Mouse (Mus musculus) CH12.LX (cell line): ENCODE data around the gene Rbbp8nl. TPM values are rescaled to one million over a fixed set of nuclear protein-coding genes. Genes with fewer than 3 reads are reported as not detected.

Source experiments
- DNase-seq: peaks from one replicate; pipeline ENCODE4 v3.0.0-alpha.2; 2013; ENCODE audit errors: extremely low read depth
- H3K27ac ChIP-seq: 2 replicates; pipeline ENCODE4 v1.5.1; 2012; ENCODE audit warnings: low read depth, mild to moderate bottlenecking, control low read depth, moderate library complexity; ENCODE audit not compliant: insufficient read depth
- H3K27me3 ChIP-seq: replicated peaks from 2 replicates; pipeline ENCODE3; 2012; ENCODE audit warnings: inconsistent platforms
- H3K36me3 ChIP-seq, 2 experiments: replicated peaks in 1 of 2; 2 replicates each; pipeline versions ENCODE3 to v1.6.1; 2012; ENCODE audit warnings: inconsistent platforms in 1 of 2, low read length in 1 of 2, mild to moderate bottlenecking in 1 of 2, mixed read lengths in 1 of 2, moderate library complexity in 1 of 2; ENCODE audit not compliant: control insufficient read depth in 1 of 2, insufficient read depth in 1 of 2
- H3K4me1 ChIP-seq, 2 experiments: 2 replicates each; pipeline ENCODE4 v1.6.1; 2012; ENCODE audit warnings: inconsistent platforms in 1 of 2, moderate library complexity in 1 of 2; ENCODE audit not compliant: insufficient read depth in 2 of 2, control insufficient read depth in 1 of 2
- H3K4me2 ChIP-seq: 2 replicates; pipeline ENCODE4 v1.6.1; 2012; ENCODE audit warnings: low read depth, mild to moderate bottlenecking, control low read depth; ENCODE audit not compliant: poor library complexity, insufficient read depth, severe bottlenecking
- H3K4me3 ChIP-seq, 3 experiments: fragments of 150-350 bp in 1 of 3; sonication (generic) in 1 of 3; replicated peaks in 1 of 3; 2 replicates each; pipeline versions ENCODE3 to v1.5.1; 2011 to 2012; ENCODE audit warnings: low read depth in 2 of 3, low read length in 2 of 3, mild to moderate bottlenecking in 2 of 3, moderate library complexity in 2 of 3, control low read depth in 1 of 3, improper control_type of control experiment in 1 of 3, inconsistent platforms in 1 of 3, mixed read lengths in 1 of 3; ENCODE audit not compliant: poor library complexity in 1 of 3
- H3K79me2 ChIP-seq: replicated peaks from 2 replicates; pipeline ENCODE4 v1.6.1; 2012; ENCODE audit warnings: mild to moderate bottlenecking, moderate library complexity; ENCODE audit not compliant: control insufficient read depth, poor library complexity, insufficient read depth, severe bottlenecking; ENCODE audit errors: extremely low read depth
- H3K9ac ChIP-seq: 2 replicates; pipeline ENCODE4 v1.6.1; 2012; ENCODE audit warnings: low read depth, mild to moderate bottlenecking, control low read depth, moderate library complexity; ENCODE audit not compliant: insufficient read depth
- H3K9me3 ChIP-seq: replicated peaks from 2 replicates; pipeline ENCODE3; 2012; ENCODE audit warnings: low read length, inconsistent platforms, mixed read lengths
- BHLHE40 ChIP-seq: IDR thresholded peaks from 2 replicates; pipeline ENCODE4 v1.6.1; 2011; ENCODE audit warnings: mild to moderate bottlenecking, low read depth, low read length, improper control_type of control experiment
- CHD1 ChIP-seq: IDR thresholded peaks from 2 replicates; pipeline ENCODE4 v1.6.1; 2012; ENCODE audit warnings: low read depth, low read length, improper control_type of control experiment, inconsistent platforms
- E2F4 ChIP-seq: IDR thresholded peaks from 2 replicates; pipeline ENCODE4 v1.6.1; 2011; ENCODE audit warnings: low read depth, low read length, improper control_type of control experiment; ENCODE audit not compliant: insufficient replicate concordance
- ELF1 ChIP-seq: IDR thresholded peaks from 2 replicates; pipeline ENCODE4 v1.6.1; 2014; ENCODE audit warnings: low read depth, mild to moderate bottlenecking, inconsistent platforms, low read length, improper control_type of control experiment
- ETS1 ChIP-seq: conservative IDR thresholded peaks from 2 replicates; pipeline ENCODE4 v1.6.1; 2012; ENCODE audit warnings: low read depth, mild to moderate bottlenecking, inconsistent platforms, low read length, improper control_type of control experiment, moderate library complexity
- GABPA ChIP-seq: IDR thresholded peaks from 2 replicates; pipeline ENCODE4 v1.6.1; 2012; ENCODE audit warnings: low read depth, low read length, improper control_type of control experiment, inconsistent platforms; ENCODE audit not compliant: insufficient replicate concordance
- IRF4 ChIP-seq: IDR thresholded peaks from 2 replicates; pipeline ENCODE4 v1.6.1; 2014; ENCODE audit warnings: low read depth, mild to moderate bottlenecking, inconsistent platforms, low read length, improper control_type of control experiment
- JUND ChIP-seq: conservative IDR thresholded peaks from 2 replicates; pipeline ENCODE4 v1.6.1; 2011; ENCODE audit warnings: low read depth, low read length, improper control_type of control experiment
- KAT2A ChIP-seq: IDR thresholded peaks from 2 replicates; pipeline ENCODE4 v1.6.1; 2012; ENCODE audit warnings: low read length, improper control_type of control experiment, inconsistent platforms; ENCODE audit not compliant: insufficient replicate concordance
- MAFK ChIP-seq: IDR thresholded peaks from 2 replicates; pipeline ENCODE4 v1.6.1; 2011; ENCODE audit warnings: low read length, improper control_type of control experiment; ENCODE audit not compliant: insufficient replicate concordance
- MYC ChIP-seq: IDR thresholded peaks from 2 replicates; pipeline ENCODE4 v1.6.1; 2011; ENCODE audit warnings: low read depth, mild to moderate bottlenecking, improper control_type of control experiment, low read length
- NELFE ChIP-seq: IDR thresholded peaks from 2 replicates; pipeline ENCODE4 v1.6.1; 2011; ENCODE audit warnings: low read depth, low read length, improper control_type of control experiment
- RAD21 ChIP-seq: IDR thresholded peaks from 2 replicates; pipeline ENCODE4 v1.6.1; 2011; ENCODE audit warnings: low read depth, mild to moderate bottlenecking, low read length, improper control_type of control experiment, moderate library complexity
- SMC3 ChIP-seq: IDR thresholded peaks from 2 replicates; pipeline ENCODE4 v1.6.1; 2011; ENCODE audit warnings: low read depth, low read length, improper control_type of control experiment
- TBP ChIP-seq: conservative IDR thresholded peaks from 2 replicates; pipeline ENCODE4 v1.6.1; 2011; ENCODE audit warnings: low read depth, low read length, improper control_type of control experiment
- TCF12 ChIP-seq: IDR thresholded peaks from 2 replicates; pipeline ENCODE4 v1.6.1; 2014; ENCODE audit warnings: low read depth, mild to moderate bottlenecking, inconsistent platforms, low read length, improper control_type of control experiment
- ZC3H11A ChIP-seq: IDR thresholded peaks from 2 replicates; pipeline ENCODE4 v1.6.1; 2012; ENCODE audit warnings: low read depth, mild to moderate bottlenecking, inconsistent platforms, low read length, improper control_type of control experiment
- ZNF384 ChIP-seq: IDR thresholded peaks from 2 replicates; pipeline ENCODE4 v1.6.1; 2012; ENCODE audit warnings: low read depth, low read length, improper control_type of control experiment, inconsistent platforms
- dilution Hi-C: fragments of 300-500 bp; cut with MboI; formaldehyde crosslinking; loops from 2 replicates; pipeline ENCODE4 v1.14.3; 2020; ENCODE audit warnings: low sequenced_read_pairs; ENCODE audit not compliant: extremely low pct_unique_long_range_greater_than_20kb, extremely low pct_ligation_motif_present
- in situ Hi-C: fragments of 300-500 bp; cut with MboI; formaldehyde crosslinking; loops from 3 replicates; pipeline ENCODE4 v1.14.3; 2019; ENCODE audit warnings: low sequenced_read_pairs, low pct_ligation_motif_present, low pct_unique_long_range_greater_than_20kb, mixed read lengths
- polyA plus RNA-seq: library from polyadenylated mRNA; unstranded; fragments of >175 nt; gene quantifications from 2 replicates; pipeline ENCODE4 v1.2.1, GENCODE M21; 2012; ENCODE audit warnings: low read depth; ENCODE audit not compliant: insufficient read length
- total RNA-seq, 2 experiments: library from RNA; depleted of rRNA; stranded (reverse); fragments of 300-350 nt in 1 of 2; fragments of >200 nt in 1 of 2; gene quantifications; 2 replicates each; pipeline ENCODE4 v1.2.3; 2012 to 2014

Rbbp8nl gene
- total and polyA plus RNA-seq, 3 experiments = not detected

GRCm38 (mm10) chr2:180237601-180238345 lies 51.9 kb downstream of the Rbbp8nl start:
- Histone ChIP-seq H3K27me3 (peaks cover 22% of the 10 kb centered on the region), H3K36me3 (no peaks in the 10 kb centered on the region), H3K27ac (no peak overlapping the region), H3K4me3 (no peak overlapping the region), H3K79me2 (no peaks in the 10 kb centered on the region), H3K4me2 (no peak overlapping the region), H3K9me3 (peaks cover 6% of the 10 kb centered on the region), H3K4me1 (no peaks in the 10 kb centered on the region), H3K9ac (no peak overlapping the region)
- DNase-seq = no peak
- in situ Hi-C loops (no loop called here), dilution Hi-C loops (no loop called here)
- TF ChIP-seq RAD21 (no peak), IRF4 (no peak), BHLHE40 (no peak), E2F4 (no peak), KAT2A (no peak), ZC3H11A (no peak), GABPA (no peak), MYC (no peak)

GRCm38 (mm10) chr2:180236930-180237329 lies 52.7 kb downstream of the Rbbp8nl start:
- no peaks in the 10 kb centered on the region for H3K79me2 ChIP-seq
- in situ Hi-C loops = no loop called here
- H3K9ac ChIP-seq = no peak overlapping the region
- dilution Hi-C loops = no loop called here
- H3K36me3 ChIP-seq = no peaks in the 10 kb centered on the region
- H3K9me3 ChIP-seq = peaks cover 6% of the 10 kb centered on the region
- no peak overlapping the region for H3K27ac ChIP-seq
- no peak for DNase-seq
- TF ChIP-seq CHD1 = no peak
- no peak for TF ChIP-seq JUND
- no peak for TF ChIP-seq ZNF384
- no peak for TF ChIP-seq TCF12
- no peak for TF ChIP-seq MAFK
- no peak for TF ChIP-seq GABPA
- no peak for TF ChIP-seq E2F4
- TF ChIP-seq NELFE = no peak
- no peak for TF ChIP-seq SMC3
- no peak for TF ChIP-seq ETS1
- no peak for TF ChIP-seq TBP
- no peak for TF ChIP-seq MYC
- no peak for TF ChIP-seq ELF1
- TF ChIP-seq ZC3H11A = no peak
- no peaks in the 10 kb centered on the region for H3K4me1 ChIP-seq
- H3K4me3 ChIP-seq = no peak overlapping the region
- peaks cover 26% of the 10 kb centered on the region for H3K27me3 ChIP-seq
- no peak overlapping the region for H3K4me2 ChIP-seq
